ENCODE assay signal across 12 mouse cellular contexts in genomic region chr17:27200801-27201200, GRCm38 (mm10). TPM values are rescaled to one million over a fixed set of nuclear protein-coding genes. Genes with fewer than 3 reads are reported as not detected.
A peak's percentile ranks its signal among the peaks of the same experiment; 100 is the strongest.
DNase-seq lines count a peak whose midpoint lies in the region; ATAC-seq and TF ChIP-seq lines count a peak whose summit lies in the region.
"Had no signal": no experiment of that assay in that cellular context is flagged by ENCODE, and none has a peak within 500 bp of the region (broad histone marks: within the 10 kb centered on the region; RNA-seq: fewer than 3 reads in every experiment).

No protein-coding gene starts in this region.

- TF ChIP-seq EP300 in liver, embryonic 14.5 days (IDR thresholded peaks at IDR 0.05; ENCODE audit: low read depth): no peak

- no peak overlapping the region for H3K9ac ChIP-seq in liver, embryonic 14.5 days (replicated peaks)
- no peak overlapping the region for H3K9ac ChIP-seq in kidney, embryonic 15.5 days
- H3K9ac ChIP-seq in neural tube, embryonic 13.5 days: peak overlapping the region; percentile 44
- H3K9ac ChIP-seq: forebrain, embryonic 13.5 days had no signal

- no peak overlapping the region for H3K4me2 ChIP-seq in liver, embryonic 14.5 days (ENCODE audit: low read depth)
- 0 out of 2 replicates have a peak overlapping the region, but pooled peaks have one; percentile 2 for H3K4me2 ChIP-seq in kidney, embryonic 15.5 days
- H3K4me2 ChIP-seq in neural tube, embryonic 13.5 days: 0 out of 2 replicates have a peak overlapping the region, but pooled peaks have one; percentile 7
- H3K4me2 ChIP-seq: forebrain, embryonic 13.5 days had no signal

- no peaks in the 10 kb centered on the region for H3K27me3 ChIP-seq in liver, embryonic 14.5 days (ENCODE audit: control insufficient read depth, insufficient read depth, low read length)
- no peaks in the 10 kb centered on the region for H3K27me3 ChIP-seq in kidney, embryonic 15.5 days
- no peaks in the 10 kb centered on the region for H3K27me3 ChIP-seq in neural tube, embryonic 13.5 days
- H3K27me3 ChIP-seq in heart, embryonic 10.5 days (ENCODE audit: insufficient read depth, poor library complexity, severe bottlenecking): no peaks in the 10 kb centered on the region
- H3K27me3 ChIP-seq: forebrain, embryonic 13.5 days had no signal

- no peak for DNase-seq in liver, embryonic 14.5 days (ENCODE audit: low read depth in 3 of 3, low spot score in 3 of 3)
- no peak for DNase-seq in liver
- DNase-seq in embryo, embryonic 11 days: peak; percentile 43
- DNase-seq in heart, embryonic 10.5 days (ENCODE audit: low spot score): no peak
- DNase-seq in frontal cortex, postnatal 36 days (ENCODE audit: low spot score in 2 of 2): no peak
- DNase-seq: heart, postnatal 10 days; layer of hippocampus, adult 9-11 months; thymus, postnatal 36 days had no signal

- ATAC-seq in liver, embryonic 14.5 days (ENCODE audit: insufficient read depth): no peak
- ATAC-seq in kidney, embryonic 15.5 days (replicated peaks; ENCODE audit: low FRiP score): no peak
- no peak for ATAC-seq in neural tube, embryonic 13.5 days (ENCODE audit: low read depth)
- ATAC-seq: forebrain, embryonic 13.5 days had no signal

- H3K9me3 ChIP-seq in liver, embryonic 14.5 days (ENCODE audit: control insufficient read depth, low read length): no peaks in the 10 kb centered on the region
- 0 out of 2 replicates have a peak, but pooled peaks cover 5% of the 10 kb centered on the region for H3K9me3 ChIP-seq in kidney, embryonic 15.5 days (replicated peaks)
- no peaks in the 10 kb centered on the region for H3K9me3 ChIP-seq in neural tube, embryonic 13.5 days
- no peaks in the 10 kb centered on the region for H3K9me3 ChIP-seq in heart, embryonic 10.5 days
- H3K9me3 ChIP-seq: forebrain, embryonic 13.5 days had no signal

- peaks cover 11% of the 10 kb centered on the region; the same call in 1 of the 2 replicates for H3K36me3 ChIP-seq in liver, embryonic 14.5 days (replicated peaks; ENCODE audit: control insufficient read depth, insufficient read depth, low read depth)
- H3K36me3 ChIP-seq in kidney, embryonic 15.5 days: peaks cover 67% of the 10 kb centered on the region
- peaks cover 54% of the 10 kb centered on the region for H3K36me3 ChIP-seq in neural tube, embryonic 13.5 days
- peaks cover 64% of the 10 kb centered on the region for H3K36me3 ChIP-seq in heart, embryonic 10.5 days

- peak; percentile 32; the same call in 1 of the 2 replicates for TF ChIP-seq CTCF in liver, embryonic 14.5 days (IDR thresholded peaks at IDR 0.05; ENCODE audit: low read depth)

- WGBS in liver, embryonic 14.5 days (ENCODE audit: insufficient replicate concordance): 77% methylated on average over 11 of the region's 11 CpGs
- 15% methylated on average over 11 of the region's 11 CpGs for WGBS in kidney, embryonic 15.5 days
- WGBS in neural tube, embryonic 13.5 days: 6% methylated on average over 11 of the region's 11 CpGs
- 93% methylated on average over 11 of the region's 11 CpGs for WGBS in heart, embryonic 10.5 days

- H3K4me1 ChIP-seq in liver, embryonic 14.5 days (replicated peaks; ENCODE audit: control insufficient read depth in 2 of 2, insufficient read depth in 2 of 2, low read length in 1 of 2): peaks cover 2 to 10% of the 10 kb centered on the region in 2 experiments
- H3K4me1 ChIP-seq in kidney, embryonic 15.5 days: peaks cover 43% of the 10 kb centered on the region
- peaks cover 68% of the 10 kb centered on the region for H3K4me1 ChIP-seq in neural tube, embryonic 13.5 days (replicated peaks)
- H3K4me1 ChIP-seq in heart, embryonic 10.5 days: peaks cover 27% of the 10 kb centered on the region

- H3K4me3 ChIP-seq in liver, embryonic 14.5 days (ENCODE audit: insufficient read depth in 1 of 2, low read depth in 2 of 2, low read length in 2 of 2): no peak overlapping the region
- H3K4me3 ChIP-seq in kidney, embryonic 15.5 days (replicated peaks): no peak overlapping the region
- no peak overlapping the region for H3K4me3 ChIP-seq in neural tube, embryonic 13.5 days
- no peak overlapping the region for H3K4me3 ChIP-seq in heart, embryonic 10.5 days
- H3K4me3 ChIP-seq: forebrain, embryonic 13.5 days had no signal

- H3K27ac ChIP-seq in liver, embryonic 14.5 days: no peak overlapping the region
- 0 out of 2 replicates have a peak overlapping the region, but pooled peaks have one; percentile 9 for H3K27ac ChIP-seq in kidney, embryonic 15.5 days
- H3K27ac ChIP-seq in neural tube, embryonic 13.5 days (replicated peaks): peak overlapping the region; percentile 84
- H3K27ac ChIP-seq in heart, embryonic 10.5 days: no peak overlapping the region
- H3K27ac ChIP-seq: forebrain, embryonic 13.5 days had no signal

RNA-seq across cellular contexts. Expression of gene Lemd2, which starts 3.5 kb away (rescaled TPM):
- polyA plus RNA-seq in liver, embryonic 14.5 days (2012; rRNA removed): 15.5 and 16.4 TPM in 2 replicates
- polyA plus RNA-seq in liver, embryonic 14.5 days (2014; fragmentation: Nextera tagmentation; extraction: Ambion mirVana): 3.1 and 3.7 TPM in 2 replicates
- polyA plus RNA-seq in kidney, embryonic 15.5 days (2015; fragmentation: Nextera tagmentation; extraction: Ambion mirVana): 13.3 and 16.7 TPM in 2 replicates
- 16.2 and 18.6 TPM in 2 replicates for polyA plus RNA-seq in neural tube, embryonic 13.5 days (2015; fragmentation: Nextera tagmentation; extraction: Ambion mirVana)
- polyA plus RNA-seq in heart, embryonic 10.5 days (2016; fragmentation: Nextera tagmentation; extraction: Ambion mirVana): 11.1 and 14.4 TPM in 2 replicates

RNA-seq across cellular contexts. Expression of gene Ip6k3, which starts 33.2 kb away (rescaled TPM):
- 0.02 TPM in 1 of 2 replicates, not detected in the other for polyA plus RNA-seq in liver, embryonic 14.5 days (2012; rRNA removed)
- polyA plus RNA-seq in liver, embryonic 14.5 days (2014; fragmentation: Nextera tagmentation; extraction: Ambion mirVana): 0.04 TPM in 1 of 2 replicates, not detected in the other
- 0.10 and 0.27 TPM in 2 replicates for polyA plus RNA-seq in kidney, embryonic 15.5 days (2015; fragmentation: Nextera tagmentation; extraction: Ambion mirVana)
- polyA plus RNA-seq in neural tube, embryonic 13.5 days (2015; fragmentation: Nextera tagmentation; extraction: Ambion mirVana): 0.18 and 0.61 TPM in 2 replicates
- 0.05 and 0.10 TPM in 2 replicates for polyA plus RNA-seq in heart, embryonic 10.5 days (2016; fragmentation: Nextera tagmentation; extraction: Ambion mirVana)
- polyA plus RNA-seq: small intestine, adult 2 months had no signal

Comparison
In these comparisons a context has a peak if more than half of its experiments do, and no peak if none do; other contexts are left out.
1. H3K27ac ChIP-seq: peak in kidney, embryonic 15.5 days (single experiment) and neural tube, embryonic 13.5 days (single experiment); none in liver, embryonic 14.5 days (single experiment) and heart, embryonic 10.5 days (single experiment).